17 mouse cellular contexts compared by ENCODE assay signal in the genomic region with DNA sequence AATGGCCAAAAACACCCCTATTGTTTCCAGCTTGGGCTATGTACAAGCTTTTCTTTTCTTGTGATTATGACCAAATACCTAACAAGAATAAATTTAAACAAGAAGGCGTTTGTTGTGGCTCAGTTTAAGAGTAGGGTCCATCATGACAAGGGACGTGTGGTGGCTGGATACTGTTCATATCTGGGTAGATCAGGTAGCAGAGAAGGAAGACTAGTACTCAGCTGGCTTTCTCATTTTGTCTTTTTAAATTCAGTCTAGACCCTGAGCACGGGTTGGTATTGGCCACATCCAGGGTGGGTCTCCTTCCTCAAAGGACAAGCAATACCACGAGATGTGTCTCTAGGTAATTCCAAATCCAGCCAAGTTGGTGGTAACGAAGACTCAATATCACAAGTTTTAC.
"Had no signal": no experiment of that assay in that cellular context is flagged by ENCODE, and none has a peak within 500 bp of the region (broad histone marks: within the 10 kb centered on the region; RNA-seq: fewer than 3 reads in every experiment).

No protein-coding gene starts in this region.

- H3K27me3 ChIP-seq: lung, embryonic 15.5 days; midbrain, embryonic 12.5 days; midbrain, embryonic 15.5 days; neural tube, embryonic 12.5 days; stomach, embryonic 15.5 days had no signal

- H3K36me3 ChIP-seq: lung, embryonic 15.5 days; midbrain, embryonic 12.5 days; midbrain, embryonic 15.5 days; neural tube, embryonic 12.5 days; stomach, embryonic 15.5 days had no signal

- DNase-seq: liver, postnatal 0 days; lung, adult 2 months; lung, postnatal 14 days; lung, postnatal 36 days; right cerebral cortex, postnatal 14 days; thymus, adult 18-20 months; thymus, postnatal 14 days; thymus, postnatal 36 days had no signal

- H3K4me1 ChIP-seq: megakaryocyte, embryonic 14.5 days had no signal

- ATAC-seq: liver, postnatal 0 days; lung, postnatal 0 days; midbrain, embryonic 15.5 days had no signal

- H3K27ac ChIP-seq: lung, embryonic 15.5 days; macrophage; midbrain, embryonic 12.5 days; midbrain, embryonic 15.5 days; neural tube, embryonic 12.5 days; stomach, embryonic 15.5 days; stomach, postnatal 0 days had no signal

- H3K4me2 ChIP-seq: lung, embryonic 15.5 days; midbrain, embryonic 12.5 days; midbrain, embryonic 15.5 days; neural tube, embryonic 12.5 days; stomach, embryonic 15.5 days had no signal

- H3K9ac ChIP-seq: liver, postnatal 0 days; lung, embryonic 15.5 days; midbrain, embryonic 12.5 days; midbrain, embryonic 15.5 days; neural tube, embryonic 12.5 days; stomach, embryonic 15.5 days had no signal

- H3K9me3 ChIP-seq: lung, embryonic 15.5 days; megakaryocyte, embryonic 14.5 days; midbrain, embryonic 12.5 days; midbrain, embryonic 15.5 days; neural tube, embryonic 12.5 days; stomach, embryonic 15.5 days had no signal

- H3K4me3 ChIP-seq: lung, embryonic 15.5 days; megakaryocyte, embryonic 14.5 days; midbrain, embryonic 12.5 days; midbrain, embryonic 15.5 days; neural tube, embryonic 12.5 days; stomach, embryonic 15.5 days had no signal
